Mouse (Mus musculus): Measurements from ENCODE around the gene Dgkg.

GRCm38 (mm10) chr16:22657874-22658789 is 1.1 kb upstream of the Dgkg start:
- TF ChIP-seq POLR2A (IDR thresholded peaks at IDR 0.05; ENCODE audit: borderline replicate concordance, extremely low read depth, low read depth, low read length) = no peak
- no peak for TF ChIP-seq CTCF (IDR thresholded peaks at IDR 0.05; ENCODE audit: insufficient read depth, low read length)

All from lung, adult 2 months (tissue).